Mouse (Mus musculus) liver, postnatal 0 days (tissue): ENCODE results near the gene Lrch1. TPM values are rescaled to one million over a fixed set of nuclear protein-coding genes. Genes with fewer than 3 reads are reported as not detected.

Source experiments
- ATAC-seq: fragments of 200-750 bp; cut with Nextera tagmentation; 2 replicates; pipeline ENCODE4 v1.8.0; 2017; ENCODE audit warnings: mild to moderate bottlenecking, moderate library complexity
- DNase-seq: peaks from one replicate; pipeline ENCODE4 v3.0.0-alpha.2; 2016
- H3K27ac ChIP-seq: fragments of 300-500 bp; sonication (generic); 2 replicates; pipeline ENCODE4 v1.5.1; 2014; ENCODE audit warnings: antibody characterized with exemption, moderate library complexity, mild to moderate bottlenecking, low read depth
- H3K27me3 ChIP-seq: fragments of 300-500 bp; sonication (generic); 2 replicates; pipeline ENCODE4 v1.6.1; 2014; ENCODE audit warnings: low read length, control low read depth, mixed read lengths; ENCODE audit not compliant: insufficient read depth
- H3K36me3 ChIP-seq: fragments of 300-500 bp; sonication (generic); replicated peaks from 2 replicates; pipeline ENCODE4 v1.6.1; 2014; ENCODE audit warnings: mild to moderate bottlenecking, control low read depth, low read length, moderate library complexity, mixed read lengths; ENCODE audit not compliant: insufficient read depth
- H3K4me1 ChIP-seq: fragments of 300-500 bp; sonication (generic); 2 replicates; pipeline ENCODE4 v1.6.1; 2014; ENCODE audit warnings: antibody characterized with exemption, mild to moderate bottlenecking, control low read depth; ENCODE audit not compliant: insufficient read depth
- H3K4me2 ChIP-seq: fragments of 300-500 bp; sonication (generic); 2 replicates; pipeline ENCODE4 v1.6.1; 2014; ENCODE audit warnings: low read depth, mild to moderate bottlenecking, low read length, moderate library complexity, mixed read lengths
- H3K4me3 ChIP-seq: fragments of 300-500 bp; sonication (generic); 2 replicates; pipeline ENCODE4 v1.5.1; 2014; ENCODE audit warnings: low read depth, low read length
- H3K9ac ChIP-seq: fragments of 300-500 bp; sonication (generic); replicated peaks from 2 replicates; pipeline ENCODE4 v1.6.1; 2014; ENCODE audit warnings: mild to moderate bottlenecking, moderate library complexity
- H3K9me3 ChIP-seq: fragments of 300-500 bp; sonication (generic); 2 replicates; pipeline ENCODE4 v1.6.1; 2016; ENCODE audit warnings: mild to moderate bottlenecking, control low read depth, low read length, mixed read lengths
- CTCF ChIP-seq: sonication (generic); IDR thresholded peaks from 2 replicates; pipeline ENCODE4 v1.5.1; 2016; ENCODE audit warnings: antibody characterized with exemption, low read depth
- EP300 ChIP-seq: IDR thresholded peaks from 2 replicates; pipeline ENCODE4 v1.6.1; 2016; ENCODE audit warnings: antibody characterized with exemption, low read depth, mild to moderate bottlenecking
- WGBS: fragments of 180-500 bp; shearing (Covaris S2); extraction: QIAGEN DNeasy Blood & Tissue Kit; methylation state at CpG from one replicate; pipeline ENCODE4 v1.1.7; 2014; ENCODE audit not compliant: insufficient replicate concordance; 5-methylcytosine and 5-hydroxymethylcytosine counted together
- polyA plus RNA-seq: library from polyadenylated mRNA; unstranded; fragments of >200 nt; fragmentation: Nextera tagmentation; extraction: Ambion mirVana; gene quantifications from 2 replicates; pipeline ENCODE4 v1.2.1, GENCODE M21; 2015

Lrch1 gene
- polyA plus RNA-seq, 1 experiment from 2014 or later: 3.6 TPM

GRCm38 (mm10) chr14:74928809-74929432 lies 18.8 kb downstream of the Lrch1 start:
- WGBS: 62% methylated on average over 8 of the region's 8 CpGs
- DNase-seq (no peak), ATAC-seq (no peak)
- Histone ChIP-seq H3K27me3 (no peaks in the 10 kb centered on the region), H3K4me2 (0 out of 2 replicates have a peak overlapping the region, but pooled peaks have one; percentile 18), H3K9me3 (no peaks in the 10 kb centered on the region), H3K36me3 (no peaks in the 10 kb centered on the region; the same call in 1 of the 2 replicates), H3K9ac (no peak overlapping the region), H3K4me1 (peaks cover 20% of the 10 kb centered on the region; the same call in 1 of the 2 replicates), H3K27ac (no peak overlapping the region), H3K4me3 (no peak overlapping the region)
- no peak for TF ChIP-seq EP300
- TF ChIP-seq CTCF: no peak

DNA sequence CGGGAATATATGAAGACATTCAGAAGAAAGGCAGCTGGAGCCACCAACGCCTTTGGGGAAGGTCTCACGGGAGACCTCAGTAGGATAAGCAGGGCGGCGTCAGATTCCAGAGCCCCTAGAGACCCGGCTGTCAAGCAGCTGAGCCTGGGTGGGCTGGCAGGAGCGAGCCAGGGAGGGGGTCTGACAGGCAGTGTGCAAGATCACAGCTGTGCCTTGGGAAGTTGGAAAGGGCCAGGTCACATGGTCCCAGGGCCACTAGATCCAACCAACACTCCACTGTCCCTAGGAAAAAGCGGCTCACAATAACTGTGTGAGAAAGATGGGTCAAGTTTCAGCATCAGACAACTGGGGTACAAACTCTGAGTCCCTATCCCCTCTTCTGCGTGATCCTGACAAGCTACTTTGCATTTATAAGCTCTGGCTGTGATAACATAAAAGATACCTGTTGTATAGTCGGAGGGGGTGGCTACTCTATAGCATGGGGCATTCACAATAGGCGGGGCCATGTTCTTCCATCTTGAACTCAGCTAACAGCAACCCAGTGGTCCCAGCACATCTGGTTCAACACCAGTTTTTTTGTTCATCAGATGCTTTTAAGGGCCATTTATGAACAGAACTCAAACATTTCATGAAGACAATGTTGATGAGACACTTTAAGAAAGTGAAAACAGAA lies 20.6 kb downstream of the Lrch1 start:
- no peaks in the 10 kb centered on the region for H3K9me3 ChIP-seq
- H3K27me3 ChIP-seq: no peaks in the 10 kb centered on the region
- 77% methylated on average over 11 of the region's 11 CpGs for WGBS
- peaks cover 26% of the 10 kb centered on the region; the same call in 1 of the 2 replicates for H3K4me1 ChIP-seq
- H3K27ac ChIP-seq: no peak overlapping the region
- no peak for ATAC-seq
- H3K9ac ChIP-seq: no peak overlapping the region
- no peak for DNase-seq
- no peak for TF ChIP-seq EP300
- no peak for TF ChIP-seq CTCF
- H3K4me2 ChIP-seq: no peak overlapping the region
- no peak overlapping the region for H3K4me3 ChIP-seq
- no peaks in the 10 kb centered on the region; the same call in 1 of the 2 replicates for H3K36me3 ChIP-seq

GRCm38 (mm10) chr14:74925951-74926517 lies 21.6 kb downstream of the Lrch1 start:
- no peaks in the 10 kb centered on the region for H3K9me3 ChIP-seq
- H3K36me3 ChIP-seq: no peaks in the 10 kb centered on the region; the same call in 1 of the 2 replicates
- TF ChIP-seq EP300: no peak
- no peak for TF ChIP-seq CTCF
- no peak overlapping the region for H3K4me3 ChIP-seq
- H3K27me3 ChIP-seq: no peaks in the 10 kb centered on the region
- no peak for ATAC-seq
- H3K4me1 ChIP-seq: peaks cover 26% of the 10 kb centered on the region; the same call in 1 of the 2 replicates
- no peak overlapping the region for H3K27ac ChIP-seq
- H3K9ac ChIP-seq: no peak overlapping the region
- 82% methylated on average over 9 of the region's 9 CpGs for WGBS
- H3K4me2 ChIP-seq: no peak overlapping the region
- no peak for DNase-seq

GRCm38 (mm10) chr14:74924521-74924920 lies 23.2 kb downstream of the Lrch1 start:
- DNase-seq (no peak), ATAC-seq (no peak)
- TF ChIP-seq EP300: no peak
- H3K27me3 ChIP-seq: no peaks in the 10 kb centered on the region
- no peak overlapping the region for H3K27ac ChIP-seq
- H3K9ac ChIP-seq: no peak overlapping the region
- 72% methylated on average over 3 of the region's 3 CpGs for WGBS
- peaks cover 21% of the 10 kb centered on the region; the same call in 1 of the 2 replicates for H3K4me1 ChIP-seq
- H3K9me3 ChIP-seq: no peaks in the 10 kb centered on the region
- H3K4me2 ChIP-seq: no peak overlapping the region
- H3K4me3 ChIP-seq: no peak overlapping the region
- H3K36me3 ChIP-seq: no peaks in the 10 kb centered on the region; the same call in 1 of the 2 replicates

DNA sequence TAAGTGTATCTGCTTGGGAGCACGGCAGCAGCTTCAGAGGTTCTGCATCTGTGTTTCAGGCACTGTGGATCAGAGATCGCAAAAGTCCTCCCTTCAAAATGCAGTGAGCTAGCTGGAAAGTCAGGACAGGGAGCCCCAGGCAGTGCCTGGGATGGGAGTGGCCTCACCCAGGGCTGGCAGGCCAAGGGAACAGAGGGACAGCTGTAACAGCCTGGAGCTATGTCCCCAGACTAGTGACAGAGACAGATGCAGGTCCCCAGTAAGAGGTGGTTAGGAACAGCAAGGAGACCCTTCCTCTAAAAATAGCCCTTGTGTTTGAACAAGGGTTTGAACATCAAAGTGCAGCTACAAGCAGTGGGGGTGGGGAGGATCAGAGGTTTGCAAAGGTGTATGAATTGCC lies 23.6 kb downstream of the Lrch1 start:
- no peak for DNase-seq
- no peak for TF ChIP-seq EP300
- TF ChIP-seq CTCF: no peak
- no peak overlapping the region for H3K4me3 ChIP-seq
- no peaks in the 10 kb centered on the region for H3K27me3 ChIP-seq
- H3K9me3 ChIP-seq: no peaks in the 10 kb centered on the region
- ATAC-seq: no peak
- 84% methylated on average over 2 of the region's 2 CpGs for WGBS
- H3K4me2 ChIP-seq: no peak overlapping the region
- H3K36me3 ChIP-seq: no peaks in the 10 kb centered on the region; the same call in 1 of the 2 replicates
- peaks cover 16% of the 10 kb centered on the region; the same call in 1 of the 2 replicates for H3K4me1 ChIP-seq
- no peak overlapping the region for H3K27ac ChIP-seq
- H3K9ac ChIP-seq: no peak overlapping the region

DNA sequence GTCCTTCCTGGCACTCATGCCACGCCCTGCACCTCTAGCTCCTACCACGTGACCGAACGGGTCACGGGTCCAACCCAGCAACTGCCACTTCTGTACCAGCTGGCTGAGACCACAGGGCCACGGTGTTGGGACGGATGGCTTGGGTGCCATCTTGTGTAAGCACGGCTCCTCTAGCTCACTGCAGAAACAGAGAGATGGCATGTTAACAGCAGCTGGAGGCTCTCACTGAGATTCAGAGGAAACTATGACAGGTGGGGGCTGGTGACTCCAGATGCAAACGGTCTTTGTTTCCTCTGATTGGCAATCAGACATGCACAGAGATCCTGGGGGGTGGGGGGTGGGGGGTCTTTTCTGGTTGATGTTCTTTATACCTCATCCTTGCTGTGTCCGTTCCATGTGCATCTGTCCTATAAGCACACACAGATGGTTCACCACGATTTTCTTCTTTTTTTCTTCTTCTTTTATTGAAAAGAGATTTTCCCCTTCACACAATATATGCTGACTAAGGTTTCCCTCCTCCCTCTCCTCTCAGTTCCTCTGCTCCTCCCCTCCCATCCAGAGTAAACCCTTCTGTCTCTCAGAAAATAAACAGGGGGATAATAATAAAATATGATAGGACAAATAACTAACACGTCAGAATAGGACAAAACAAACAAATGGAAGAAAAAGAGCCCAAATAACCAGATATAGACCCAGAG lies 25.5 kb downstream of the Lrch1 start:
- DNase-seq (peak; percentile 68), ATAC-seq (peak; percentile 73)
- H3K4me3 ChIP-seq: no peak overlapping the region
- H3K27ac ChIP-seq: peak overlapping the region; percentile 40; the same call in 1 of the 2 replicates
- H3K27me3 ChIP-seq: no peaks in the 10 kb centered on the region
- peaks cover 28% of the 10 kb centered on the region; the same call in 1 of the 2 replicates for H3K4me1 ChIP-seq
- no peak overlapping the region for H3K9ac ChIP-seq
- no peak overlapping the region for H3K4me2 ChIP-seq
- WGBS: 49% methylated on average over 12 of the region's 12 CpGs
- no peak for TF ChIP-seq EP300
- peak; percentile 34; the same call in 1 of the 2 replicates for TF ChIP-seq CTCF
- H3K36me3 ChIP-seq: no peaks in the 10 kb centered on the region; the same call in 1 of the 2 replicates
- H3K9me3 ChIP-seq: no peaks in the 10 kb centered on the region
